Mouse (Mus musculus): ENCODE results near the gene Snrpc. TPM values are rescaled to one million over a fixed set of nuclear protein-coding genes. Genes with fewer than 3 reads are reported as not detected.

The Snrpc gene
- total and polyA plus RNA-seq, 3 experiments, result 154 to 194 (median 171) TPM

- H3K9ac ChIP-seq (ENCODE audit: insufficient read depth, low read depth), result no peak overlapping the region
- TF ChIP-seq MEF2A (IDR thresholded peaks at IDR 0.05; ENCODE audit: borderline replicate concordance, low read depth, low read length), result no peak
- no peak for TF ChIP-seq MYC (IDR thresholded peaks at IDR 0.05; ENCODE audit: low read depth, low read length)
- in situ Hi-C loops (cut with MboI; ENCODE audit: low pct_ligation_motif_present, low pct_unique_long_range_greater_than_20kb, low sequenced_read_pairs), result no loop called here
- H3K4me1 ChIP-seq (ENCODE audit: control insufficient read depth in 1 of 2, insufficient read depth in 2 of 2), result no peaks in the 10 kb centered on the region
- H3K4me3 ChIP-seq (replicated peaks in 1 of 3; ENCODE audit: low read depth in 2 of 3, low read length in 2 of 3, poor library complexity in 1 of 3), result no peak overlapping the region
- no peak overlapping the region for H3K27ac ChIP-seq (ENCODE audit: insufficient read depth, low read depth)
- dilution Hi-C loops (cut with MboI; ENCODE audit: extremely low pct_ligation_motif_present, extremely low pct_unique_long_range_greater_than_20kb, low sequenced_read_pairs), result no loop called here
- H3K27me3 ChIP-seq (replicated peaks), result no peaks in the 10 kb centered on the region
- DNase-seq (ENCODE audit: extremely low read depth), result no peak
- peaks cover 0 to 20% of the 10 kb centered on the region in 2 experiments for H3K36me3 ChIP-seq (replicated peaks in 1 of 2; ENCODE audit: control insufficient read depth in 1 of 2, insufficient read depth in 1 of 2, low read length in 1 of 2)
- no peak overlapping the region for H3K4me2 ChIP-seq (ENCODE audit: insufficient read depth, low read depth, poor library complexity, severe bottlenecking)
- H3K79me2 ChIP-seq (replicated peaks; ENCODE audit: control insufficient read depth, extremely low read depth, insufficient read depth, poor library complexity, severe bottlenecking), result peaks cover 2% of the 10 kb centered on the region; the same call in 1 of the 2 replicates
- H3K9me3 ChIP-seq (replicated peaks; ENCODE audit: low read length), result no peaks in the 10 kb centered on the region
Measured at GRCm38 (mm10) chr17:27871851-27872250, 33.9 kb downstream of the Snrpc start.

GRCm38 (mm10) chr17:27873583-27873982 lies 35.6 kb downstream of the Snrpc start:
- no peak for DNase-seq (ENCODE audit: extremely low read depth)
- in situ Hi-C loops (cut with MboI; ENCODE audit: low pct_ligation_motif_present, low pct_unique_long_range_greater_than_20kb, low sequenced_read_pairs) (no loop called here), dilution Hi-C loops (cut with MboI; ENCODE audit: extremely low pct_ligation_motif_present, extremely low pct_unique_long_range_greater_than_20kb, low sequenced_read_pairs) (no loop called here)
- Histone ChIP-seq H3K9me3 (replicated peaks; ENCODE audit: low read length) (no peaks in the 10 kb centered on the region), H3K27ac (ENCODE audit: insufficient read depth, low read depth) (no peak overlapping the region), H3K27me3 (replicated peaks) (no peaks in the 10 kb centered on the region), H3K36me3 (replicated peaks in 1 of 2; ENCODE audit: control insufficient read depth in 1 of 2, insufficient read depth in 1 of 2, low read length in 1 of 2) (peaks cover 0 to 35% of the 10 kb centered on the region in 2 experiments), H3K4me3 (replicated peaks in 1 of 3; ENCODE audit: low read depth in 2 of 3, low read length in 2 of 3, poor library complexity in 1 of 3) (no peak overlapping the region), H3K79me2 (replicated peaks; ENCODE audit: control insufficient read depth, extremely low read depth, insufficient read depth, poor library complexity, severe bottlenecking) (no peaks in the 10 kb centered on the region; the same call in 1 of the 2 replicates), H3K9ac (ENCODE audit: insufficient read depth, low read depth) (no peak overlapping the region), H3K4me1 (ENCODE audit: control insufficient read depth in 1 of 2, insufficient read depth in 2 of 2) (no peaks in the 10 kb centered on the region), H3K4me2 (ENCODE audit: insufficient read depth, low read depth, poor library complexity, severe bottlenecking) (no peak overlapping the region)
- no peak for TF ChIP-seq ETS1 (conservative IDR thresholded peaks at IDR 0.05; ENCODE audit: low read depth, low read length)
- no peak for TF ChIP-seq USF2 (conservative IDR thresholded peaks at IDR 0.05; ENCODE audit: low read depth, low read length)
- TF ChIP-seq POLR2A (IDR thresholded peaks at IDR 0.05; ENCODE audit: low read depth, low read length), result no peak
- no peak for TF ChIP-seq MAX (IDR thresholded peaks at IDR 0.05; ENCODE audit: low read length)
- TF ChIP-seq BHLHE40 (IDR thresholded peaks at IDR 0.05; ENCODE audit: low read depth, low read length), result no peak
- no peak for TF ChIP-seq KAT2A (IDR thresholded peaks at IDR 0.05; ENCODE audit: insufficient replicate concordance, low read length)
- TF ChIP-seq EP300 (IDR thresholded peaks at IDR 0.05; ENCODE audit: low read length), result no peak
- TF ChIP-seq MYC (IDR thresholded peaks at IDR 0.05; ENCODE audit: low read depth, low read length), result no peak

GRCm38 (mm10) chr17:27874510-27874909 lies 36.6 kb downstream of the Snrpc start:
- Histone ChIP-seq H3K4me3 (replicated peaks in 1 of 3; ENCODE audit: low read depth in 2 of 3, low read length in 2 of 3, poor library complexity in 1 of 3) (no peak overlapping the region), H3K27me3 (replicated peaks) (no peaks in the 10 kb centered on the region), H3K9ac (ENCODE audit: insufficient read depth, low read depth) (no peak overlapping the region), H3K27ac (ENCODE audit: insufficient read depth, low read depth) (no peak overlapping the region), H3K9me3 (replicated peaks; ENCODE audit: low read length) (no peaks in the 10 kb centered on the region), H3K4me1 (ENCODE audit: control insufficient read depth in 1 of 2, insufficient read depth in 2 of 2) (no peaks in the 10 kb centered on the region), H3K36me3 (replicated peaks in 1 of 2; ENCODE audit: control insufficient read depth in 1 of 2, insufficient read depth in 1 of 2, low read length in 1 of 2) (peaks cover 5 to 40% of the 10 kb centered on the region in 2 experiments), H3K79me2 (replicated peaks; ENCODE audit: control insufficient read depth, extremely low read depth, insufficient read depth, poor library complexity, severe bottlenecking) (no peaks in the 10 kb centered on the region), H3K4me2 (ENCODE audit: insufficient read depth, low read depth, poor library complexity, severe bottlenecking) (no peak overlapping the region)
- in situ Hi-C loops (cut with MboI; ENCODE audit: low pct_ligation_motif_present, low pct_unique_long_range_greater_than_20kb, low sequenced_read_pairs), result no loop called here
- TF ChIP-seq MEF2A (IDR thresholded peaks at IDR 0.05; ENCODE audit: borderline replicate concordance, low read depth, low read length) (no peak), ELF1 (IDR thresholded peaks at IDR 0.05; ENCODE audit: low read depth, low read length) (no peak), JUN (IDR thresholded peaks at IDR 0.05; ENCODE audit: insufficient read depth, low read depth, low read length) (no peak), ZKSCAN1 (IDR thresholded peaks at IDR 0.05; ENCODE audit: borderline replicate concordance, low read depth, low read length) (no peak), TCF12 (IDR thresholded peaks at IDR 0.05; ENCODE audit: low read depth, low read length) (no peak), SMC3 (IDR thresholded peaks at IDR 0.05; ENCODE audit: low read depth, low read length) (no peak), ETS1 (conservative IDR thresholded peaks at IDR 0.05; ENCODE audit: low read depth, low read length) (no peak), UBTF (IDR thresholded peaks at IDR 0.05; ENCODE audit: low read depth, low read length) (no peak)
- DNase-seq (ENCODE audit: extremely low read depth), result no peak
- dilution Hi-C loops (cut with MboI; ENCODE audit: extremely low pct_ligation_motif_present, extremely low pct_unique_long_range_greater_than_20kb, low sequenced_read_pairs), result no loop called here

Measured in CH12.LX (cell line).